Mouse (Mus musculus): ENCODE data around the gene Peli1.

- TF ChIP-seq POLR2A (IDR thresholded peaks at IDR 0.05; ENCODE audit: insufficient read depth, low read depth, low read length) (no peak), CTCF (IDR thresholded peaks at IDR 0.05; ENCODE audit: insufficient read depth, low read depth, low read length) (no peak)
Observed at GRCm38 (mm10) chr11:21149476-21149875, 58.4 kb downstream of the Peli1 start.

Measured in olfactory bulb, adult 2 months (tissue).